Mouse (Mus musculus) C2C12 (cell line): Measurements from ENCODE around the gene Cend1.

Experiments
- CEBPB ChIP-seq: IDR thresholded peaks from one replicate; pipeline ENCODE4 v1.6.1; 2011; ENCODE audit warnings: low read depth, mild to moderate bottlenecking, control low read depth, moderate library complexity
- CTCF ChIP-seq: IDR thresholded peaks from one replicate; pipeline ENCODE4 v1.5.1; 2011; ENCODE audit not compliant: control insufficient read depth, insufficient read depth, insufficient read length
- FOSL1 ChIP-seq: IDR thresholded peaks from one replicate; pipeline ENCODE4 v1.8.0; 2011; ENCODE audit warnings: mild to moderate bottlenecking, low read length; ENCODE audit not compliant: poor library complexity, insufficient read depth, severe bottlenecking
- MAX ChIP-seq: IDR thresholded peaks from one replicate; pipeline ENCODE4 v1.6.1; 2011; ENCODE audit warnings: mild to moderate bottlenecking, control low read depth
- MYOD1 ChIP-seq: IDR thresholded peaks from one replicate; pipeline ENCODE4 v1.6.1; 2011; ENCODE audit warnings: low read depth; ENCODE audit not compliant: control insufficient read depth, insufficient read length
- MYOG ChIP-seq: IDR thresholded peaks from one replicate; pipeline ENCODE4 v1.6.1; 2011; ENCODE audit not compliant: control insufficient read depth, insufficient read length; ENCODE audit errors: extremely low read depth
- USF1 ChIP-seq: IDR thresholded peaks from one replicate; pipeline ENCODE4 v1.6.1; 2011; ENCODE audit warnings: low read depth, mild to moderate bottlenecking, control low read depth, moderate library complexity

DNA sequence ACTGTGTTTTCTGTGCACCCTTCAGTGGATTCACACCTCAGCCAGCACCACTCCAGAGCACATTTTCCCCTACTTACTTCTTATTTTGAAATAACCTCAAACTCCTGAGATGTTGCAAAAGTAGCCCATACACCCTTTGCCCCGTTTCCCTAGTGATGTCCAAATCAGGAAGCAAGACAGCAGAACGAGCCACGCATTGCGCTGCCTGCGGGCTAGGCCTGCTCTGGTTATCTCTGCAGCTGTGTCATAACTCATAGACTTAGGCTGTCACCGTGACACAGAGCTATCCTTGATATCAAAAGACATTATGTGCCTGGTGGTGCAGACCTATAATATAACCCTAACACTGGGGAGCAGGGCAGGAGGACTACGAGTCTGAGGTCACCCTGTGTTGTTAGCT, 35.1 kb downstream of the Cend1 start:
- no peak for TF ChIP-seq CTCF
- no peak for TF ChIP-seq MAX
- no peak for TF ChIP-seq MYOD1
- TF ChIP-seq MYOG = no peak
- no peak for TF ChIP-seq USF1
- no peak for TF ChIP-seq CEBPB
- no peak for TF ChIP-seq FOSL1
